Mouse (Mus musculus) WW6 (cell line): ENCODE measurements at regions not wholly inside any gene's neighbourhood (a gene's known extent, or its start where the extent isn't known, plus 50 kb on each side); places are given as distances from the start of the nearest gene placed in this dataset.

Experiments used
- DNase-seq: peaks from one replicate; pipeline ENCODE4 v3.0.0-alpha.2; 2013; ENCODE audit warnings: low read depth, low spot score

GRCm38 (mm10) chr15:62422995-62423394 lies 1422.0 kb downstream of the Gsdmc2 start:
- DNase-seq = no peak

GRCm38 (mm10) chr15:62421073-62421851 lies 1423.7 kb downstream of the Gsdmc2 start:
- no peak for DNase-seq

- DNase-seq = no peak
Observed at GRCm38 (mm10) chr15:62416691-62417090, 1428.3 kb downstream of the Gsdmc2 start.

GRCm38 (mm10) chr15:62413694-62414093 lies 1431.3 kb downstream of the Gsdmc2 start:
- DNase-seq = no peak

GRCm38 (mm10) chr15:62402142-62402541 lies 1442.8 kb downstream of the Gsdmc2 start:
- no peak for DNase-seq

- no peak for DNase-seq
Observed at GRCm38 (mm10) chr15:62400984-62401609, 1443.9 kb downstream of the Gsdmc2 start.

GRCm38 (mm10) chr15:62399381-62399780 lies 1445.6 kb downstream of the Gsdmc2 start:
- DNase-seq = no peak

GRCm38 (mm10) chr15:62397009-62397408 lies 1448.0 kb downstream of the Gsdmc2 start:
- no peak for DNase-seq

GRCm38 (mm10) chr15:62395377-62395776 lies 1449.6 kb downstream of the Gsdmc2 start:
- no peak for DNase-seq

GRCm38 (mm10) chr15:62393416-62393815 lies 1451.6 kb downstream of the Gsdmc2 start:
- DNase-seq = no peak

GRCm38 (mm10) chr15:62392839-62393238 lies 1452.1 kb downstream of the Gsdmc2 start:
- DNase-seq = no peak

- no peak for DNase-seq
Observed at GRCm38 (mm10) chr15:62392381-62392780, 1452.6 kb downstream of the Gsdmc2 start.

GRCm38 (mm10) chr15:62389431-62390105 lies 1455.4 kb downstream of the Gsdmc2 start:
- DNase-seq = no peak

GRCm38 (mm10) chr15:62382233-62382632 lies 1459.4 kb upstream of the A1bg start:
- DNase-seq = no peak

GRCm38 (mm10) chr15:62374641-62375040 lies 1451.8 kb upstream of the A1bg start:
- no peak for DNase-seq

GRCm38 (mm10) chr15:62361171-62361570 lies 1438.4 kb upstream of the A1bg start:
- DNase-seq = no peak

GRCm38 (mm10) chr15:62358338-62359239 lies 1435.8 kb upstream of the A1bg start:
- DNase-seq = no peak

- no peak for DNase-seq
Observed at GRCm38 (mm10) chr15:62353786-62354185, 1431.0 kb upstream of the A1bg start.

- DNase-seq = no peak
Observed at GRCm38 (mm10) chr15:62350862-62351757, 1428.3 kb upstream of the A1bg start.

- no peak for DNase-seq
Observed at GRCm38 (mm10) chr15:62349981-62350380, 1427.2 kb upstream of the A1bg start.

- DNase-seq = no peak
Observed at GRCm38 (mm10) chr15:62348956-62349355, 1426.1 kb upstream of the A1bg start.
